Comparison of ENCODE assay signal across 28 mouse cellular contexts in genomic region chr9:61261263-61261662, GRCm38 (mm10).
A peak's percentile ranks its signal among the peaks of the same experiment; 100 is the strongest.
DNase-seq lines count a peak whose midpoint lies in the region; ATAC-seq and TF ChIP-seq lines count a peak whose summit lies in the region.
"Had no signal": no experiment of that assay in that cellular context is flagged by ENCODE, and none has a peak within 500 bp of the region (broad histone marks: within the 10 kb centered on the region; RNA-seq: fewer than 3 reads in every experiment).

No protein-coding gene starts in this region.

- WGBS in lung, embryonic 14.5 days, result 24% methylated on average over 6 of the region's 6 CpGs
- 27% methylated on average over 6 of the region's 6 CpGs for WGBS in stomach, embryonic 16.5 days

- peaks cover 18% of the 10 kb centered on the region for H3K4me1 ChIP-seq in lung, embryonic 14.5 days (ENCODE audit: insufficient read depth)
- peaks cover 25% of the 10 kb centered on the region for H3K4me1 ChIP-seq in stomach, embryonic 16.5 days (ENCODE audit: control insufficient read depth, insufficient read depth, low read length)

- H3K9me3 ChIP-seq in lung, embryonic 14.5 days (ENCODE audit: low read depth, low read length), result no peaks in the 10 kb centered on the region
- peaks cover 8% of the 10 kb centered on the region; the same call in 1 of the 2 replicates for H3K9me3 ChIP-seq in stomach, embryonic 16.5 days (replicated peaks; ENCODE audit: control insufficient read depth, low read length)
- H3K9me3 ChIP-seq: intestine, embryonic 15.5 days; liver, embryonic 12.5 days had no signal

- no peak for TF ChIP-seq CTCF in lung, embryonic 14.5 days (IDR thresholded peaks at IDR 0.05; ENCODE audit: low read depth)

- no peaks in the 10 kb centered on the region for H3K36me3 ChIP-seq in lung, embryonic 14.5 days (ENCODE audit: insufficient read depth)
- H3K36me3 ChIP-seq in stomach, embryonic 16.5 days (ENCODE audit: control insufficient read depth, insufficient read depth, low read length), result no peaks in the 10 kb centered on the region
- H3K36me3 ChIP-seq: intestine, embryonic 15.5 days; kidney, embryonic 15.5 days; limb, embryonic 12.5 days; liver, embryonic 12.5 days had no signal

- no peak overlapping the region for H3K27ac ChIP-seq in lung, embryonic 14.5 days (ENCODE audit: low read depth)
- no peak overlapping the region for H3K27ac ChIP-seq in stomach, embryonic 16.5 days (ENCODE audit: low read length)
- H3K27ac ChIP-seq: intestine, embryonic 15.5 days; kidney, embryonic 15.5 days; limb, embryonic 12.5 days; liver, embryonic 12.5 days; macrophage had no signal

- H3K9ac ChIP-seq in lung, embryonic 14.5 days, result no peak overlapping the region
- no peak overlapping the region for H3K9ac ChIP-seq in stomach, embryonic 16.5 days (ENCODE audit: low read length)
- H3K9ac ChIP-seq: intestine, embryonic 15.5 days; kidney, embryonic 15.5 days; limb, embryonic 12.5 days; liver, embryonic 12.5 days; liver, postnatal 0 days had no signal

- no peak overlapping the region for H3K4me2 ChIP-seq in lung, embryonic 14.5 days
- H3K4me2 ChIP-seq in stomach, embryonic 16.5 days (ENCODE audit: low read depth, low read length), result no peak overlapping the region
- H3K4me2 ChIP-seq: heart, embryonic 11.5 days; intestine, embryonic 15.5 days; kidney, embryonic 15.5 days; limb, embryonic 12.5 days; liver, embryonic 12.5 days had no signal

- peak; percentile 52; the same call in 1 of the 2 replicates for ATAC-seq in lung, embryonic 14.5 days (ENCODE audit: insufficient read depth)
- peak; percentile 52; the same call in 1 of the 2 replicates for ATAC-seq in stomach, embryonic 16.5 days (ENCODE audit: insufficient read depth, low FRiP score)
- ATAC-seq: activated CD4-positive, CD25-positive, alpha-beta regulatory T cell, adult 4 months; forebrain, embryonic 14.5 days; intestine, embryonic 15.5 days; liver, embryonic 12.5 days; liver, postnatal 0 days; lung, postnatal 0 days had no signal

- DNase-seq in embryo, embryonic 10 days (ENCODE audit: low spot score), result peak; percentile 29
- DNase-seq in embryo, embryonic 11 days, result no peak
- DNase-seq in lung, embryonic 14.5 days, result peak; percentile 39
- DNase-seq in lung, postnatal 14 days, result no peak
- peak; percentile 38 for DNase-seq in urinary bladder, postnatal 14 days (ENCODE audit: low spot score)
- no peak for DNase-seq in urinary bladder, postnatal 36 days (ENCODE audit: low spot score in 2 of 2)
- no peak for DNase-seq in kidney, adult 9 months
- DNase-seq: adrenal gland, adult 2 months; adrenal gland, postnatal 36 days; cerebellum, adult 18-20 months; cerebellum, postnatal 14 days; gastrocnemius, postnatal 25 days; heart, adult 18-20 months; heart, postnatal 36 days; kidney, postnatal 25 days; liver, postnatal 0 days; right cerebral cortex, postnatal 25 days had no signal

- H3K4me3 ChIP-seq in lung, embryonic 14.5 days (ENCODE audit: low read depth, low read length), result no peak overlapping the region
- H3K4me3 ChIP-seq in stomach, embryonic 16.5 days (replicated peaks; ENCODE audit: low read length), result no peak overlapping the region
- H3K4me3 ChIP-seq: intestine, embryonic 15.5 days; kidney, embryonic 15.5 days; limb, embryonic 12.5 days; liver, embryonic 12.5 days had no signal

- peaks cover 4% of the 10 kb centered on the region; the same call in 1 of the 2 replicates for H3K27me3 ChIP-seq in lung, embryonic 14.5 days (ENCODE audit: insufficient read depth, low read length)
- no peaks in the 10 kb centered on the region for H3K27me3 ChIP-seq in stomach, embryonic 16.5 days (ENCODE audit: control insufficient read depth, insufficient read depth, low read length)
- H3K27me3 ChIP-seq: CH12.LX; intestine, embryonic 15.5 days had no signal

Comparison
In these comparisons a context has a peak if more than half of its experiments do, and no peak if none do; other contexts are left out.
1. DNase-seq: peak in embryo, embryonic 10 days (single experiment), lung, embryonic 14.5 days (single experiment) and urinary bladder, postnatal 14 days (single experiment); none in embryo, embryonic 11 days (single experiment), lung, postnatal 14 days (single experiment), urinary bladder, postnatal 36 days (0 of 2) and kidney, adult 9 months (single experiment).